Mouse (Mus musculus) midbrain, embryonic 12.5 days (tissue): Measurements from ENCODE around the gene Gm5426. TPM values are rescaled to one million over a fixed set of nuclear protein-coding genes. Genes with fewer than 3 reads are reported as not detected.
"Not testable (repeated sequence)": the region's sequence is repeated elsewhere in the genome, so short reads cannot be mapped to it uniquely, and the experiment has no call there.

Source experiments
- ATAC-seq: fragments of 200-750 bp; cut with Nextera tagmentation; 2 replicates; pipeline ENCODE4 v1.8.0; 2017; ENCODE audit warnings: low read depth, moderate TSS enrichment, moderate library complexity; ENCODE audit not compliant: low FRiP score
- H3K27ac ChIP-seq: fragments of 300-500 bp; sonication (generic); replicated peaks from 2 replicates; pipeline ENCODE4 v1.5.1; 2016; ENCODE audit warnings: mild to moderate bottlenecking
- H3K27me3 ChIP-seq: fragments of 300-500 bp; sonication (generic); 2 replicates; pipeline ENCODE4 v1.6.1; 2016; ENCODE audit warnings: mild to moderate bottlenecking
- H3K36me3 ChIP-seq: fragments of 300-500 bp; sonication (generic); 2 replicates; pipeline ENCODE4 v1.6.1; 2016
- H3K4me1 ChIP-seq: fragments of 300-500 bp; sonication (generic); 2 replicates; pipeline ENCODE4 v1.6.1; 2016
- H3K4me2 ChIP-seq: fragments of 300-500 bp; sonication (generic); replicated peaks from 2 replicates; pipeline ENCODE4 v1.6.1; 2016; ENCODE audit warnings: mild to moderate bottlenecking, moderate library complexity
- H3K4me3 ChIP-seq: fragments of 300-500 bp; sonication (generic); 2 replicates; pipeline ENCODE4 v1.5.1; 2016; ENCODE audit warnings: mild to moderate bottlenecking
- H3K9ac ChIP-seq: fragments of 300-500 bp; sonication (generic); replicated peaks from 2 replicates; pipeline ENCODE4 v1.6.1; 2016; ENCODE audit warnings: mild to moderate bottlenecking, moderate library complexity
- H3K9me3 ChIP-seq: fragments of 300-500 bp; sonication (generic); 2 replicates; pipeline ENCODE4 v1.6.1; 2016; ENCODE audit warnings: mild to moderate bottlenecking
- WGBS: fragments of 180-500 bp; shearing (Covaris S2); methylation state at CpG from one replicate; pipeline ENCODE4 v1.1.7; 2016; 5-methylcytosine and 5-hydroxymethylcytosine counted together
- polyA plus RNA-seq: library from polyadenylated mRNA; unstranded; fragments of >200 nt; fragmentation: Nextera tagmentation; extraction: Ambion mirVana; gene quantifications from 2 replicates; pipeline ENCODE4 v1.2.1, GENCODE M21; 2016

Gm5426 gene
- polyA plus RNA-seq = not detected in 2 replicates

GRCm38 (mm10) chr10:96136451-96136850 is at the start of gene Gm5426:
Gene Gm5426, plus strand, starts transcription at chr10:96136603.
- H3K4me1 ChIP-seq, H3K36me3 ChIP-seq, ATAC-seq, H3K4me2 ChIP-seq, H3K9me3 ChIP-seq, H3K27me3 ChIP-seq, H3K4me3 ChIP-seq, H3K27ac ChIP-seq, H3K9ac ChIP-seq: not testable (repeated sequence)
- 95% methylated on average over 6 of the region's 6 CpGs for WGBS

DNA sequence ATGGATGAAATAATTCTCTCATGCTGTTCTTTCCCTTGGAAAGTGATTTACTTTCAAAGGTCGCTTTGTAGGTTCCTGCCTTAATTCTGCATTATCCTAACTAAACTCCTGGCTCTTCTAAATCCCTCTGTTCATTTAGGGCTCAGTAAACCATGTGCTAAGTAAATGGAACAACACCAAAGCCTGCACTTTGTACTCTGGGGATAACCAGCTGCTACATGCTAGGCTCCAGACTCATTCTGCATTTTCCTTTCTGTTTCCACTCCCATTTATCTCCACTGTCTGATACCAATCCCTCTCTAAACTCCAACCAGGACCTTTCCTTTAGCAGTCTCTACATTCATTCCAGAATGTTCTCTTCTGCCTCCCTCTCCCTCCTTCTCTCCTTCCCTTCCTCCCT is 46.7 kb upstream of the Gm5426 start:
- Histone ChIP-seq H3K4me2 (no peak overlapping the region), H3K9ac (no peak overlapping the region), H3K27ac (no peak overlapping the region), H3K4me1 (no peaks in the 10 kb centered on the region), H3K9me3 (no peaks in the 10 kb centered on the region), H3K27me3 (no peaks in the 10 kb centered on the region), H3K36me3 (no peaks in the 10 kb centered on the region), H3K4me3 (no peak overlapping the region)
- no peak for ATAC-seq
- WGBS = 33% methylated on average over 1 of the region's 1 CpGs

- H3K27ac ChIP-seq = no peak overlapping the region
- H3K4me3 ChIP-seq = no peak overlapping the region
- H3K4me1 ChIP-seq = no peaks in the 10 kb centered on the region
- WGBS = 67% methylated on average over 3 of the region's 3 CpGs
- H3K9me3 ChIP-seq = no peaks in the 10 kb centered on the region
- no peak overlapping the region for H3K9ac ChIP-seq
- H3K27me3 ChIP-seq = no peaks in the 10 kb centered on the region
- no peak for ATAC-seq
- H3K36me3 ChIP-seq = no peaks in the 10 kb centered on the region
- H3K4me2 ChIP-seq = no peak overlapping the region
These were observed 46.0 kb upstream of the Gm5426 start for GRCm38 (mm10) chr10:96090388-96090787.

- Histone ChIP-seq H3K27ac (no peak overlapping the region), H3K9ac (no peak overlapping the region), H3K4me2 (no peak overlapping the region), H3K9me3 (no peaks in the 10 kb centered on the region), H3K4me3 (no peak overlapping the region), H3K4me1 (no peaks in the 10 kb centered on the region), H3K36me3 (no peaks in the 10 kb centered on the region), H3K27me3 (no peaks in the 10 kb centered on the region)
- 44% methylated on average over 2 of the region's 2 CpGs for WGBS
- no peak for ATAC-seq
These were observed 42.4 kb upstream of the Gm5426 start for GRCm38 (mm10) chr10:96093890-96094531.

- Histone ChIP-seq H3K9me3 (no peaks in the 10 kb centered on the region), H3K4me1 (no peaks in the 10 kb centered on the region), H3K27me3 (no peaks in the 10 kb centered on the region), H3K27ac (no peak overlapping the region), H3K4me3 (no peak overlapping the region), H3K36me3 (no peaks in the 10 kb centered on the region), H3K9ac (no peak overlapping the region), H3K4me2 (no peak overlapping the region)
- 59% methylated on average over 2 of the region's 2 CpGs for WGBS
- ATAC-seq = no peak
These were observed 41.8 kb upstream of the Gm5426 start for GRCm38 (mm10) chr10:96094559-96094958.

GRCm38 (mm10) chr10:96096730-96097129 is 39.7 kb upstream of the Gm5426 start:
- 93% methylated on average over 7 of the region's 7 CpGs for WGBS
- H3K27me3 ChIP-seq = no peaks in the 10 kb centered on the region
- H3K4me1 ChIP-seq = no peaks in the 10 kb centered on the region
- H3K4me3 ChIP-seq = no peak overlapping the region
- no peak for ATAC-seq
- no peaks in the 10 kb centered on the region for H3K9me3 ChIP-seq
- no peaks in the 10 kb centered on the region for H3K36me3 ChIP-seq
- no peak overlapping the region for H3K4me2 ChIP-seq
- no peak overlapping the region for H3K9ac ChIP-seq
- H3K27ac ChIP-seq = no peak overlapping the region

GRCm38 (mm10) chr10:96101035-96101434 is 35.4 kb upstream of the Gm5426 start:
- Histone ChIP-seq H3K9me3 (no peaks in the 10 kb centered on the region), H3K36me3 (no peaks in the 10 kb centered on the region), H3K4me3 (no peak overlapping the region), H3K27ac (no peak overlapping the region), H3K9ac (no peak overlapping the region), H3K4me1 (no peaks in the 10 kb centered on the region), H3K4me2 (no peak overlapping the region), H3K27me3 (no peaks in the 10 kb centered on the region)
- WGBS = 83% methylated on average over 4 of the region's 4 CpGs
- no peak for ATAC-seq

DNA sequence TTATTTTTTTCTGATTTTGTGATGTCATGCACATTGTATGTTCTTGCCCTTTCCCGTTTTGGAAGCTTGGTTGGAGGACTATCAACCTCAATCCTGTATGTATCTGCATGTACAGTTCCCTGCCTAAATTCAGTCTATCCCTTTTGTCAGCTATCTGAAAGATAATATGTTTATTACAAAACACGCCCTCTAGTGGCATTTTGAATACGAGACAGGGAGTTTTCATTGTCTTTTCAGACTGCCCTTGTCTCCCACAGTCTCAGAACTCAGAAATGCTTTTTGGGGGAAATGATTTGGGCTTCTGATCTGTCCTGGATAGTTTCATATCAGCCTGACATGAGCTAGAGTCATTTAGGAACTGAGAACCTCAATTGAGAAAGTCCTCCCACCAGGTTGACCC is 32.2 kb upstream of the Gm5426 start:
- H3K4me1 ChIP-seq = no peaks in the 10 kb centered on the region
- H3K36me3 ChIP-seq = no peaks in the 10 kb centered on the region
- no peak overlapping the region for H3K4me3 ChIP-seq
- no peak overlapping the region for H3K4me2 ChIP-seq
- H3K27ac ChIP-seq = no peak overlapping the region
- no peak overlapping the region for H3K9ac ChIP-seq
- H3K27me3 ChIP-seq = no peaks in the 10 kb centered on the region
- H3K9me3 ChIP-seq = no peaks in the 10 kb centered on the region
- no peak for ATAC-seq
- 35% methylated on average over 3 of the region's 3 CpGs for WGBS

GRCm38 (mm10) chr10:96104624-96105023 is 31.8 kb upstream of the Gm5426 start:
- H3K9ac ChIP-seq = no peak overlapping the region
- H3K9me3 ChIP-seq = no peaks in the 10 kb centered on the region
- no peak overlapping the region for H3K4me3 ChIP-seq
- no peaks in the 10 kb centered on the region for H3K36me3 ChIP-seq
- no peak for ATAC-seq
- no peaks in the 10 kb centered on the region for H3K4me1 ChIP-seq
- 89% methylated on average over 4 of the region's 4 CpGs for WGBS
- no peak overlapping the region for H3K27ac ChIP-seq
- no peaks in the 10 kb centered on the region for H3K27me3 ChIP-seq
- no peak overlapping the region for H3K4me2 ChIP-seq

GRCm38 (mm10) chr10:96105124-96105523 is 31.3 kb upstream of the Gm5426 start:
- WGBS = 85% methylated on average over 2 of the region's 2 CpGs
- Histone ChIP-seq H3K4me2 (no peak overlapping the region), H3K36me3 (no peaks in the 10 kb centered on the region), H3K9ac (no peak overlapping the region), H3K27me3 (no peaks in the 10 kb centered on the region), H3K4me3 (no peak overlapping the region), H3K4me1 (no peaks in the 10 kb centered on the region), H3K27ac (no peak overlapping the region), H3K9me3 (no peaks in the 10 kb centered on the region)
- no peak for ATAC-seq

DNA sequence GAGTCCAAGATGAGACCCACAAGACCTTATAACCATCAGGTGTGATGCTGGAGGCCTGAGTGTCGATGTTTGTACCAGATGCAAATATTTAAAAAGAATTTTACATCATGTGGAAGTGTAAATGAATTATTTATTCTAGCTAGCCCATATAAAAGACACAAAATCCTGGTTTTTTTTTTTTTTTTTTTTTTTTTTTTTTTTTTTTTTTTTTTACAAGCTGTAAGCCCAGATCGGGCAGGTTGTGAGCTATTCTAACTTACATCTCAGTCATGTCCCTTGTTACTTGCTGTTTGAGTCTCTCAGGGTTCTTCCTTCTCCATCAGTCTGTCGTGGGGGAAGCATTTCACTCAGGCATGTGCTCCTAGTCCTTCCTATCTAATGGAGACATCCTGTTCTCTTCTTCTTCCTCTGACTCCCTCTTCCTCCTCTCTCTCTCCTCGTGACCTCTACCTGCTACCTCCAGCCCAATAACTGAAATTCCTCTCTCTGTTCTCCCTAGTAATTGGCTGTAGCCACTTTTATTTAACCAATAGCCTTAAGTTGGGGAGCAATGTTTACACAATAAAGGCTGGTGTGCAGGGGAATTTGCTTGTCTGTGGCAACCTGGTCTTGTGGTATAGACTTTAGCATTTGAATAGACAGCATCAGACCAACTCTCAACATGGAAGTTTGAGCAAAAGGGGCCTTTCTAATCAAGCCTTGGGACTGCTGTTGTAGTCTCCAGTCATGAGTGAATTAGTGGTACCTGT is 29.3 kb upstream of the Gm5426 start:
- Histone ChIP-seq H3K27me3 (no peaks in the 10 kb centered on the region), H3K4me1 (no peaks in the 10 kb centered on the region), H3K9ac (no peak overlapping the region), H3K27ac (no peak overlapping the region), H3K4me2 (no peak overlapping the region), H3K9me3 (no peaks in the 10 kb centered on the region), H3K4me3 (no peak overlapping the region), H3K36me3 (no peaks in the 10 kb centered on the region)
- no peak for ATAC-seq
- 86% methylated on average over 4 of the region's 4 CpGs for WGBS

DNA sequence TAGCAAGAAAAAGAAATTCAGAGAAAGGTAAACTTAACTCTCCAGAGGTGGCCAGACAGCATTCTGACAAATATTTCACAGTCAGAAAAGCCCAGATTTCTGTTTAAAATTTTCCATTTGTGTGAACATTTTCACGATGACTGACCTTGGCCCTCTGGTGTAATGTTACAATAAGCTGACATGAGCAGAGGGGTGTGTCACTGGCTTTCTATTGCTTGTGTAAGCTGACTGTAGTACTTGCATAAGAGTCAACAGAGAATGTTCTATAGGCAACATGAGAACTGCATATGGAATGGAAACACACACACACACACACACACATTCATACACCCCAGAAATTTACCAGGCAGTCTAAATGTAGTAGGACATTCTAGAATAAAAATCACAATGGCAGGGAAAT is 28.6 kb upstream of the Gm5426 start:
- Histone ChIP-seq H3K36me3 (no peaks in the 10 kb centered on the region), H3K9ac (no peak overlapping the region), H3K4me1 (no peaks in the 10 kb centered on the region), H3K9me3 (no peaks in the 10 kb centered on the region), H3K27ac (no peak overlapping the region), H3K4me3 (no peak overlapping the region), H3K4me2 (no peak overlapping the region), H3K27me3 (no peaks in the 10 kb centered on the region)
- WGBS = 74% methylated on average over 1 of the region's 1 CpGs
- ATAC-seq = no peak
